Mouse (Mus musculus): Measurements from ENCODE around the gene Gm4869. TPM values are rescaled to one million over a fixed set of nuclear protein-coding genes. Genes with fewer than 3 reads are reported as not detected.
A peak's percentile ranks its signal among the peaks of the same experiment; 100 is the strongest.

Gene Gm4869
- total RNA-seq, 2 experiments from 2014 or later: not detected

GRCm38 (mm10) chr5:140510012-140511000 lies 64.9 kb downstream of the Gm4869 start:
- peak in 1 of 2 experiments; percentile 68 for DNase-seq (ENCODE audit: extremely low spot score in 1 of 2, low spot score in 2 of 2)
- intact Hi-C loops (cut with DNase I): no loop called here

GRCm38 (mm10) chr5:140513921-140514320 lies 68.5 kb downstream of the Gm4869 start:
- DNase-seq (ENCODE audit: extremely low spot score in 1 of 2, low spot score in 2 of 2): no peak
- intact Hi-C loops (cut with DNase I): no loop called here

GRCm38 (mm10) chr5:140514799-140515486 lies 69.5 kb downstream of the Gm4869 start:
- no peak for DNase-seq (ENCODE audit: extremely low spot score in 1 of 2, low spot score in 2 of 2)
- intact Hi-C loops (cut with DNase I): no loop called here

- intact Hi-C loops (cut with DNase I): no loop called here
- no peak for DNase-seq (ENCODE audit: extremely low spot score in 1 of 2, low spot score in 2 of 2)
These were observed 71.9 kb downstream of the Gm4869 start for GRCm38 (mm10) chr5:140517159-140517920.

GRCm38 (mm10) chr5:140517921-140518230 lies 72.4 kb downstream of the Gm4869 start:
- intact Hi-C loops (cut with DNase I): no loop called here
- DNase-seq (ENCODE audit: extremely low spot score in 1 of 2, low spot score in 2 of 2): no peak

GRCm38 (mm10) chr5:140521196-140521595 lies 75.8 kb downstream of the Gm4869 start:
- DNase-seq (ENCODE audit: extremely low spot score in 1 of 2, low spot score in 2 of 2): no peak
- intact Hi-C loops (cut with DNase I): no loop called here

GRCm38 (mm10) chr5:140526754-140527153 lies 81.3 kb downstream of the Gm4869 start:
- intact Hi-C loops (cut with DNase I): no loop called here
- DNase-seq (ENCODE audit: extremely low spot score in 1 of 2, low spot score in 2 of 2): no peak

GRCm38 (mm10) chr5:140538111-140538683 lies 92.8 kb downstream of the Gm4869 start:
- DNase-seq (ENCODE audit: extremely low spot score in 1 of 2, low spot score in 2 of 2): no peak
- intact Hi-C loops (cut with DNase I): loop anchor here (5.0 to 10.0 kb wide), 2 partner anchors 63 to 214 kb away; no protein-coding TSS in a partner anchor

GRCm38 (mm10) chr5:140540106-140540505 lies 94.7 kb downstream of the Gm4869 start:
- peak; percentile 67 to 76 for DNase-seq (ENCODE audit: extremely low spot score in 1 of 2, low spot score in 2 of 2)
- intact Hi-C loops (cut with DNase I): loop anchor here (1.0 to 5.0 kb wide), 3 partner anchors 79 to 147 kb away; no protein-coding TSS in a partner anchor

GRCm38 (mm10) chr5:140542811-140543575 lies 97.5 kb downstream of the Gm4869 start:
- intact Hi-C loops (cut with DNase I): loop anchor here (2.0 to 5.0 kb wide), 3 partner anchors 68 to 144 kb away; no protein-coding TSS in a partner anchor

More at GRCm38 (mm10) chr5:140542811-140543575, 97.5 kb downstream of the Gm4869 start:
- DNase-seq (ENCODE audit: extremely low spot score in 1 of 2, low spot score in 2 of 2): peak; percentile 66 to 77

Small RNA genes within 50 kb of the gene (microRNA-seq; reads per million reads assigned to microRNA genes)
- gene Mir7038: not detected

Other genes with a start within 250 kb of the Gm4869 start
- 10 to 100 TPM; 23.8 to 24.4 TPM for gene Mad1l1, start 124.1 kb upstream of the Gm4869 start, total RNA-seq (2021)
- gene Nudt1, start 124.0 kb upstream of the Gm4869 start, total RNA-seq (2021): 1 to 10 TPM; 7.2 to 7.9 TPM
- gene Mrm2, start 113.7 kb upstream of the Gm4869 start, total RNA-seq (2021): 10 to 100 TPM in 1 of 2 experiments, 1 to 10 TPM in 1; 9.6 to 10.2 TPM
- gene Snx8, start 56.4 kb upstream of the Gm4869 start, total RNA-seq (2021): 10 to 100 TPM; 22.3 to 24.5 TPM
- gene Eif3b, start 26.3 kb upstream of the Gm4869 start, total RNA-seq (2021): 100 to 1,000 TPM; 120 TPM
- 10 to 100 TPM; 20.2 to 21.5 TPM for gene Chst12, start 59.9 kb downstream of the Gm4869 start, total RNA-seq (2021)
- not detected for gene Grifin, start 119.4 kb downstream of the Gm4869 start, total RNA-seq (2021)
- gene Lfng, start 161.7 kb downstream of the Gm4869 start, total RNA-seq (2021): 10 to 100 TPM; 18.7 to 25.8 TPM
- 100 to 1,000 TPM; 319 to 338 TPM for gene Ttyh3, start 203.4 kb downstream of the Gm4869 start, total RNA-seq (2021)

Measured in left cerebral cortex, postnatal 10 days (tissue).